In the genomic region with DNA sequence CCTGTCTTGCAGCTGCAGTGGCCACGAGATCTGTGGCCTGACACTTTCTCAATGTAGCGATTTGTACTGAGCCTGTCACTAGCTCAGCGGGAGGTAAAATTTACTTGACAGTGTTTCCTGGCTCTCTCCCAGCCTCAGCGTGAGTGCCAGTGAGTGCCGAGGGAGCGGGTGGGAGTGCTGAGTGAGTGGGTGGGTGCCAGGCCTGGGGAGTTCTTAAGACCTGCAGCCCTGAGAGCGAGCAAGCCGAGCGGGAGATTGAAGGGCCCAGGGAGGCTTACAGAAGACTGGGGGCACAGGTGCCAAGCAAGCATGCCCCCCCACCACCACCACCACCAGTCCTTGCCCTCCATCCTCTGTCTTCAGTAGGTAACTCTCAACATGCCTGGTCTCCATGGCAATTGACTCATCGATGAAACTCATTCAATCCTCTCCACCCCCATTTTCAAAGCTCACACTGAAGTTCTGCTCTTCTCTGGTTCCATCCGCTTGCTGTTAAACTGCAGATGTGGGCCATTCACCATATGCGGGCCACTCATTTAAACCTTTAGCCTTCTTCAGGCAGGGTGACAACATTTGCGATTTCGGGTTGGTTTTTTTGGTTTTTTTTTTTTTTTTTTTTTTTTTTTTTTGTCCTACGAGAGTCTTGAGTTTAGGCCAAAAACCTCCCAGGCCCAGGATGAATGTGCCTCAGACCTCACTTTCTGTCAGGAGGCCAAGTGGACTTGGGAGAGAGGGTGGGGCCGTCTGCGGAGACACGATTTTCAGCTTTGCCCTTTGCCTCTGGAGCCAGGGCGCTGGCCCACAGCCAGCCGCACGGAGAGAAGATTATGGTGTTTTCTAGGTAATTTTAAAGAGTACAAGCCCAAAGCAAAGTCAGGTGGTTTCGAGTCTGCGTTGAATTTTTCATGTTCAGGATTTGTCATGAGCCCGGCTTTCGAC, we compare ENCODE assay signal across 9 mouse cellular contexts.
A peak's percentile ranks its signal among the peaks of the same experiment; 100 is the strongest.
DNase-seq lines count a peak whose midpoint lies in the region; ATAC-seq lines count a peak whose summit lies in the region.
"Had no signal": no experiment of that assay in that cellular context is flagged by ENCODE, and none has a peak within 500 bp of the region (broad histone marks: within the 10 kb centered on the region; RNA-seq: fewer than 3 reads in every experiment).

No protein-coding gene starts in this region.

- H3K4me3 ChIP-seq in heart, embryonic 12.5 days: no peak overlapping the region
- peak overlapping the region; percentile 12; the same call in 1 of the 2 replicates for H3K4me3 ChIP-seq in kidney, embryonic 16.5 days (ENCODE audit: low read length)
- no peak overlapping the region for H3K4me3 ChIP-seq in limb, embryonic 12.5 days (replicated peaks)
- H3K4me3 ChIP-seq: megakaryocyte, embryonic 14.5 days had no signal

- peak overlapping the region; percentile 28 for H3K4me2 ChIP-seq in heart, embryonic 12.5 days
- peak overlapping the region; percentile 27 for H3K4me2 ChIP-seq in kidney, embryonic 16.5 days (replicated peaks; ENCODE audit: low read depth, low read length)
- peak overlapping the region; percentile 24; the same call in 1 of the 2 replicates for H3K4me2 ChIP-seq in limb, embryonic 12.5 days

- no peak overlapping the region for H3K9ac ChIP-seq in heart, embryonic 12.5 days
- H3K9ac ChIP-seq in kidney, embryonic 16.5 days (replicated peaks; ENCODE audit: low read length): no peak overlapping the region
- no peak overlapping the region for H3K9ac ChIP-seq in limb, embryonic 12.5 days (replicated peaks)

- H3K4me1 ChIP-seq in heart, embryonic 12.5 days (replicated peaks): peaks cover 8% of the 10 kb centered on the region
- H3K4me1 ChIP-seq in kidney, embryonic 16.5 days (ENCODE audit: insufficient read depth, low read length): 0 out of 2 replicates have a peak, but pooled peaks cover 4% of the 10 kb centered on the region
- peaks cover 31% of the 10 kb centered on the region for H3K4me1 ChIP-seq in limb, embryonic 12.5 days (replicated peaks)
- H3K4me1 ChIP-seq: megakaryocyte, embryonic 14.5 days had no signal

- H3K27ac ChIP-seq in heart, embryonic 12.5 days (ENCODE audit: poor library complexity, severe bottlenecking): no peak overlapping the region
- H3K27ac ChIP-seq in kidney, embryonic 16.5 days (ENCODE audit: low read length): no peak overlapping the region
- H3K27ac ChIP-seq in limb, embryonic 12.5 days: peak overlapping the region; percentile 54

- peak; percentile 36 for ATAC-seq in heart, embryonic 12.5 days (ENCODE audit: insufficient number of reproducible peaks, low FRiP score)
- peak; percentile 54; the same call in 1 of the 2 replicates for ATAC-seq in kidney, embryonic 16.5 days (ENCODE audit: low FRiP score, low TSS enrichment)
- 0 out of 2 replicates have a peak, but pooled peaks have one; percentile 56 for ATAC-seq in limb, embryonic 12.5 days (ENCODE audit: insufficient number of reproducible peaks, insufficient read depth, low FRiP score, low TSS enrichment, low read depth)
- no peak for ATAC-seq in erythroblast, adult 5-6 weeks (replicated peaks; ENCODE audit: low FRiP score, poor library complexity, severe bottlenecking)

- DNase-seq in adrenal gland, postnatal 25 days: peak; percentile 43
- DNase-seq in cerebellum, postnatal 14 days: peak; percentile 71 to 75
- DNase-seq in right cerebral cortex, adult 18-20 months: peak; percentile 80
- no peak for DNase-seq in yolk sac, embryonic 10.5 days (ENCODE audit: low spot score)

- H3K36me3 ChIP-seq in heart, embryonic 12.5 days: no peaks in the 10 kb centered on the region
- no peaks in the 10 kb centered on the region for H3K36me3 ChIP-seq in kidney, embryonic 16.5 days (ENCODE audit: insufficient read depth, low read length)
- no peaks in the 10 kb centered on the region for H3K36me3 ChIP-seq in limb, embryonic 12.5 days

- no peaks in the 10 kb centered on the region for H3K27me3 ChIP-seq in heart, embryonic 12.5 days (replicated peaks)
- H3K27me3 ChIP-seq in kidney, embryonic 16.5 days (ENCODE audit: insufficient read depth, low read length): no peaks in the 10 kb centered on the region
- H3K27me3 ChIP-seq in limb, embryonic 12.5 days: no peaks in the 10 kb centered on the region; the same call in 1 of the 2 replicates
- H3K27me3 ChIP-seq: megakaryocyte, embryonic 14.5 days had no signal

- H3K9me3 ChIP-seq in heart, embryonic 12.5 days (replicated peaks): no peaks in the 10 kb centered on the region
- no peaks in the 10 kb centered on the region for H3K9me3 ChIP-seq in kidney, embryonic 16.5 days (ENCODE audit: low read length)
- no peaks in the 10 kb centered on the region for H3K9me3 ChIP-seq in limb, embryonic 12.5 days
- H3K9me3 ChIP-seq: megakaryocyte, embryonic 14.5 days had no signal

- 45% methylated on average over 25 of the region's 25 CpGs for WGBS in heart, embryonic 12.5 days
- 42% methylated on average over 25 of the region's 25 CpGs for WGBS in kidney, embryonic 16.5 days
- WGBS in limb, embryonic 12.5 days: 36% methylated on average over 25 of the region's 25 CpGs
